Mouse (Mus musculus): Measurements from ENCODE around the gene Cyb5rl.

DNA sequence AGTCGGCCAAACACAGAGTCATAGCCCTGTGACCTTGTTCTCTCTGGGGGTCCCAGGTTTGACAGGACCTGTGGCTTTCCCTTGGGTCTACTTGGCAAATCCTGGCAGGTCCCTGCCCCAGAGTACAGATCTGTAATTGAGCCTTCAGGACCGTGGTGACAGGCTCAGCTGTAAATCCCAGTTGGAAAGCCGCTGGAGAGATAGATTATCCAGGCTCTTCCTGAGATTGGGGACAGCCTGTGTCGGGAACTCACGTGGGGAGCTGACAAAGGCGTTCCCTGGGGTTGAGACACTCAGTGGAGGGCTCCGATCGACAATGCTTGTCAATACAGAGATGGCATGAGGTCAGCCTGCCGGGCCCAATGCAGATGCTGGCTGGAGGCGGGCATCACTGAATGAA, 59.6 kb downstream of the Cyb5rl start:
- TF ChIP-seq CTCF (IDR thresholded peaks at IDR 0.05; ENCODE audit: low read depth) (no peak), EP300 (IDR thresholded peaks at IDR 0.05; ENCODE audit: low read depth) (no peak)

Data from heart, postnatal 0 days (tissue).